Mouse (Mus musculus) ES-E14 (cell line): ENCODE data around the gene Zfp174. TPM values are rescaled to one million over a fixed set of nuclear protein-coding genes. Genes with fewer than 3 reads are reported as not detected.
"Not testable (repeated sequence)": the region's sequence is repeated elsewhere in the genome, so short reads cannot be mapped to it uniquely, and the experiment has no call there.

Experiments
- DNase-seq: peaks from one replicate; pipeline ENCODE4 v3.0.0-alpha.2; 2013; ENCODE audit warnings: low read depth, low spot score
- H3K27ac ChIP-seq: 2 replicates; pipeline ENCODE4 v1.5.1; 2012; ENCODE audit warnings: low read depth, mild to moderate bottlenecking, low read length, moderate library complexity, mixed read lengths; ENCODE audit not compliant: poor library complexity, insufficient read depth, severe bottlenecking
- H3K36me3 ChIP-seq: 2 replicates; pipeline ENCODE4 v1.6.1; 2012; ENCODE audit warnings: mild to moderate bottlenecking, low read length, moderate library complexity, mixed read lengths; ENCODE audit not compliant: control insufficient read depth, poor library complexity, insufficient read depth, severe bottlenecking
- H3K4me1 ChIP-seq, 2 experiments: fragments of 150-350 bp in 1 of 2; sonication (generic) in 1 of 2; 2 replicates each; pipeline ENCODE4 v1.6.1; 2012; ENCODE audit warnings: low read length in 2 of 2, mild to moderate bottlenecking in 1 of 2, mixed read lengths in 1 of 2; ENCODE audit not compliant: control insufficient read depth in 2 of 2, insufficient read depth in 2 of 2, poor library complexity in 1 of 2
- H3K4me3 ChIP-seq, 2 experiments: fragments of 150-350 bp in 1 of 2; sonication (generic) in 1 of 2; 2 replicates each; pipeline ENCODE4 v1.5.1; 2012; ENCODE audit warnings: low read length in 2 of 2, low read depth in 1 of 2, mild to moderate bottlenecking in 1 of 2, mixed read lengths in 1 of 2; ENCODE audit not compliant: insufficient read depth in 1 of 2, poor library complexity in 1 of 2, severe bottlenecking in 1 of 2
- H3K9ac ChIP-seq: 2 replicates; pipeline ENCODE4 v1.6.1; 2012; ENCODE audit warnings: low read depth, mild to moderate bottlenecking, low read length, mixed read lengths; ENCODE audit not compliant: poor library complexity, insufficient read depth, severe bottlenecking
- H3K9me3 ChIP-seq: fragments of 150-350 bp; sonication (generic); 2 replicates; pipeline ENCODE4 v1.6.1; 2012; ENCODE audit warnings: low read depth, mild to moderate bottlenecking, low read length; ENCODE audit not compliant: control insufficient read depth, insufficient read depth
- CHD2 ChIP-seq: IDR thresholded peaks from 2 replicates; pipeline ENCODE4 v1.6.1; 2014; ENCODE audit warnings: mild to moderate bottlenecking, low read depth, low read length, inconsistent platforms
- HCFC1 ChIP-seq: IDR thresholded peaks from 2 replicates; pipeline ENCODE4 v1.6.1; 2012; ENCODE audit warnings: low read length, inconsistent platforms, borderline replicate concordance; ENCODE audit not compliant: insufficient read depth
- MAFK ChIP-seq: IDR thresholded peaks from 2 replicates; pipeline ENCODE4 v1.6.1; 2014; ENCODE audit warnings: mild to moderate bottlenecking, low read depth, low read length, inconsistent platforms; ENCODE audit not compliant: insufficient read depth
- ZC3H11A ChIP-seq: IDR thresholded peaks from 2 replicates; pipeline ENCODE4 v1.6.1; 2012; ENCODE audit warnings: low read depth, mild to moderate bottlenecking, inconsistent platforms, low read length, borderline replicate concordance
- ZNF384 ChIP-seq: IDR thresholded peaks from 2 replicates; pipeline ENCODE4 v1.6.1; 2012; ENCODE audit warnings: low read depth, low read length, inconsistent platforms
- in situ Hi-C, 2 experiments: fragments of 600-800 bp; cut with MboI; formaldehyde crosslinking; loops; one replicate each; pipeline ENCODE4 v1.15.1; 2025; ENCODE audit warnings: low sequenced_read_pairs in 2 of 2, inconsistent platforms in 1 of 2; ENCODE audit not compliant: unreplicated experiment in 2 of 2
- total RNA-seq: library from RNA; depleted of rRNA; stranded (reverse); fragments of 300-350 nt; gene quantifications from 2 replicates; pipeline ENCODE4 v1.2.3, GENCODE M21; 2012; rRNA removed

Zfp174 gene
- total RNA-seq: 0.85 and 1.0 TPM in 2 replicates

DNA sequence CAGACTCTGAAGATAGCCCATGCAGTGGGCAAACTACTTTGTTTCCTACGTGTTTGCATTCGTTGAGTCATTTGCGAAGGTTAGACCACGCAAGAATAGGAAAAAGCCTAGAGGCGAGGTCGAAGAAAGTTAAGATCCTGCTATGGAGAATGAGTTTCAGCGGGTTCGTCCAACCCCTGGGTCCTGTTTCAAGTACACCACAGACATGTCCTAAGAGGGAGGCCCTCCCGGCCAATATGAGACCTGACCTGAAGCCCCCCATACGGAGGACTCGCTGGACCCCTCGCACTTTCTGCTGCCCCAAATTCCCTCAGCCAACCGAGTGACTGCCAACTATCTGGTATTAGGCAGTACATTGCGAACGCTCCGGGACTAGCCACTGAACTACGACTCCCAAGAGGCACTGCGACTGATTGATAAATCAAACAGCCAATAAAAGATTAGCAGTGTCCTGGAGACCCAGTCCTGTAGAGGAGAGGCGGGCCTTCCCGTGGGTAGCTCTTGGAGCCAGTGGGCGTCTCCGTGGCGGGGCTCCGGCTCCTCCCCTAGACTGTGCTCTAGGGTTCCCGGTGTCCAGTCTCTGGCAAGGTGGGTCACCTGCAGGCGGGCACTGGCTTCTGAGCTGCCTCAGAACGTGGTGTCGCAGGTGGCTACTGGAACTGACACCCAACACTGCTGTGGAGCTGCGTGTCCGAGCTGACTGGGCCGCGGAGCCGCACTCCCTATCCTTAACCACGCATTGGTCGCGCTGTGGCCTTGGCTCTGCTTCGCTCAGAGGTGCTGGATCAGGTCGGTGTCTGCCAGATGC, at the start of gene Zfp174:
TSS of gene Zfp174 (plus strand) at position 558 of the 808 bp plus-strand sequence.
- no peaks in the 10 kb centered on the region for H3K36me3 ChIP-seq
- H3K9me3 ChIP-seq: no peaks in the 10 kb centered on the region
- TF ChIP-seq ZNF384 (no peak), CHD2 (peak; percentile 83), HCFC1 (peak; percentile 95)
- in situ Hi-C loops: no loop called here
- DNase-seq: peak; percentile 92
- peak within 1 kb of the TSS; percentile 72 to 97 for H3K4me3 ChIP-seq
- H3K27ac ChIP-seq: no peak within 1 kb of the TSS
- peak within 1 kb of the TSS; percentile 72 for H3K9ac ChIP-seq
- H3K4me1 ChIP-seq: peaks cover 2 to 20% of the 10 kb centered on the region in 2 experiments; a peak in 3 of 4 replicates

GRCm38 (mm10) chr16:3808176-3808575, 38.9 kb upstream of the Zfp174 start:
- Histone ChIP-seq H3K9me3 (no peaks in the 10 kb centered on the region), H3K4me3 (no peak overlapping the region), H3K4me1 (no peaks in the 10 kb centered on the region), H3K36me3 (no peaks in the 10 kb centered on the region), H3K9ac (no peak overlapping the region), H3K27ac (no peak overlapping the region)
- in situ Hi-C loops: no loop called here
- TF ChIP-seq HCFC1 (no peak), CHD2 (no peak)
- no peak for DNase-seq

- H3K4me1 ChIP-seq, H3K36me3 ChIP-seq, DNase-seq, H3K9me3 ChIP-seq, H3K27ac ChIP-seq, H3K4me3 ChIP-seq, H3K9ac ChIP-seq, in situ Hi-C loops: not testable (repeated sequence)
Observed at GRCm38 (mm10) chr16:3814667-3815066, 32.4 kb upstream of the Zfp174 start.

DNA sequence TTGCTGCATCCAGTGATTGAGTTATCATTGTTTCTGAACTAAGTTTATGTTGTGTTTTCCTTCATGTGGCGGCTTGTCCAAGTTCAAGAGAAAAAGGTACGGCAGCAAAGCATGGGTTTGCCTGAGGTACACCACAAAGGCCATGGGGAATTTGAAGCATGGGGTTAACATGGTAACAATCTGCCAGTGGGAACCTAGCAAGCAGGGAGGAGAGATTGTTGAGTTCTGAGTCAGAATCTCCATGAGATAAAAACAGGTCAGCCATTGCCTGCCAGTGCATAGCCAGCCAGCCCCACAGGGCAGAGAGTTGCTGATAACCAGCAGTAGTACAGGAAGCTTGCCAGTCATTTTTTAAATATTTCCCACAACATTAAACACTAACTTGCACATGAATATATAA, 26.9 kb upstream of the Zfp174 start:
- in situ Hi-C loops: no loop called here
- H3K4me1 ChIP-seq: no peaks in the 10 kb centered on the region
- no peak overlapping the region for H3K9ac ChIP-seq
- H3K9me3 ChIP-seq: no peaks in the 10 kb centered on the region
- no peak overlapping the region for H3K4me3 ChIP-seq
- TF ChIP-seq HCFC1 (no peak), CHD2 (no peak), ZNF384 (no peak), MAFK (no peak), ZC3H11A (no peak)
- DNase-seq: no peak
- H3K36me3 ChIP-seq: no peaks in the 10 kb centered on the region
- no peak overlapping the region for H3K27ac ChIP-seq

DNA sequence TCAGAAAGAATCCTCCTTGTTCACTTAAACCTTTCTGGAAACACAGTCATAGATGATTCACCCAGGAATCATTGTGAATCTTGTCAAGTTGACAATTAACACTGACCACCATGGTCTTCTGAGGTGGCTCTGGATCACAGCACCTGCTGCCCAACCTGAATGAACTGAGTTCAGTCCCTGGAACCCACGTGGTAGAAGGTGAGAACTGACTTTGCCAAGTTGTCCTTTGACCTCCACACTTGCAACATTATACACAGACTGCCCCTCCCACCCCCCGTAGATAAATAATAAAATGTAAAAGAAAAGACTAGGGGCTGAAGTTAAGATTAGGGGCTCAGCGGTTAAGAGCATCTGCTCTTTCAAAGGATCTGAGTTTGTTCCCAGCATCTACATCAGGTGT, 19.0 kb upstream of the Zfp174 start:
- in situ Hi-C loops: no loop called here
- no peak overlapping the region for H3K27ac ChIP-seq
- no peak for TF ChIP-seq MAFK
- no peak for TF ChIP-seq CHD2
- no peak for TF ChIP-seq ZNF384
- no peak for TF ChIP-seq ZC3H11A
- no peak for TF ChIP-seq HCFC1
- no peaks in the 10 kb centered on the region for H3K36me3 ChIP-seq
- DNase-seq: no peak
- no peak overlapping the region for H3K9ac ChIP-seq
- H3K4me1 ChIP-seq: no peaks in the 10 kb centered on the region
- no peak overlapping the region for H3K4me3 ChIP-seq
- H3K9me3 ChIP-seq: no peaks in the 10 kb centered on the region
